Mouse (Mus musculus): ENCODE data around the gene Kcnj6.
"Not testable (repeated sequence)": the region's sequence is repeated elsewhere in the genome, so short reads cannot be mapped to it uniquely, and the experiment has no call there.

Gene Kcnj6

DNA sequence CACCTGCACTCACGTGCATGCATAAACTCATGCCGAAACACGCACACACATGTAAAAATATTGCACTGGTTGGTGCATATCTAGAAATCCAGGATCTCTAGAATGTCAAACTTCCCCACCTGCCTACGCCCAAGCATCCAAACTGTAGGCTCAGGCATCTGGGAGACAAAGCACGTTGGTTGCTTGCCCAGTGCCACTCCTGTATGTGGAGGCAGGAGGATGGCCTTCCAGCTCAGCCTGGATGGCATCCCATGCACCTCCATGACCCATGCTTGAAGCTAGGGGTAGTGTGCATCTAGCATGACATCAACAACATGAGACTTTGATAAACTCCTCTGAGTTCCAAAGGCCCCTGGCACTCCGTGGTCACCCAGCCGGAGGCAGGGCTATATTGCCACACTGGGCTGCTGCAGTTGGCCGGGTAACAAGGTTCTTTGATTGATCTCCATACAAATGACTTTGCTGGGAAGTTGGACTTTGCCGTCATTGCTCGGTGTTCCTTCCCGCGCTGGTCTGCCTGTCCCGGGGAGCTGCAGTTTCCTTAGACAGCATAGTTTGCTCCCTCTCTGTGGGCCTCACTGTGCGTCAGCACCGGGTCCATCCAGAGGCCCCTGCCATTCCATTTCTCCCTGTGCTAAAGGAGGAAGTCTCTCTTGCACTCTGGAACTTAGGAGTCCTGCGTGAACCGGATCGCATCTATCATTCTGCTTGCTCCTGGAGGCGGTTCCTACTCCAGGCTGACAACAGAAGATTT, 144.9 kb downstream of the Kcnj6 start:
- in situ Hi-C loops (cut with MboI, MseI) = no loop called here

DNA sequence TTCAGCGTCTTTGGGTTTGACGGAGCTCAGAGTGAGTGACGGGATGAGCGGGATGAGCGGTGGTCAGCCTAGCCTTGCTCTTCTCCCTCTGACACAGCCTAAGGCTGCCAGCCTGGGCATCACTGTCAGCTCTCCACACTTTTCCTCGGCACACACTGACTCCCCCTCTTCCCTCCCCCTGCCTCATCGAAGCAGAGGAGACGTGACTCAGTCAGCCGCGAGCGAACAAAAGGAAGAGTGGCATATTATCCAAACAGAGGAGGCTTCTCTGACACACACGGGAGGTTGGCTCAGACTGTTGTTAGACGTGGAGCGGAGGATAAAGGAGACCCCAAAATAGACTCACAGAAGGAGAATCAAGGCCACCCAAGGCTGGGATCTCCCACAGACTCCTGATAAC, 147.1 kb downstream of the Kcnj6 start:
- in situ Hi-C loops (cut with MboI, MseI) = no loop called here

DNA sequence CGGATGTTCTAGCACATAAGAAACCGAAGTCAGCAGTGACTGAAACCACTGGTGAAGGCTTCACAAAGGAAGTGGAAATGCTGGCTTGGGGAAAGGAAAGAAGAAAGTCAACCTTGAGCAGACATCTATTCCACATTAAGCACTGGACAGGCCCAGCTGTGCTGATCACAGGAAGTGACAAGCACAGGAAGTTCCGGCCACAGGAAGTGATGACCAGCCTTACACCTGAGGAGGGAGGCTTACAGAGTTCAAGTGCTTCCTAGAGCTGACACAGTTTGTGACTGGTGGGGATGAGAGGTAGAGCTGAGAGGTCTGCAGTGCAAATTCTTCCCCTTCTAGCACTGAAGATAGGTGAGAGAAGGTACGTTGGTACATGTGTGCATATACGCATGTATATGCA, 151.5 kb downstream of the Kcnj6 start:
- in situ Hi-C loops (cut with MboI, MseI) = no loop called here

DNA sequence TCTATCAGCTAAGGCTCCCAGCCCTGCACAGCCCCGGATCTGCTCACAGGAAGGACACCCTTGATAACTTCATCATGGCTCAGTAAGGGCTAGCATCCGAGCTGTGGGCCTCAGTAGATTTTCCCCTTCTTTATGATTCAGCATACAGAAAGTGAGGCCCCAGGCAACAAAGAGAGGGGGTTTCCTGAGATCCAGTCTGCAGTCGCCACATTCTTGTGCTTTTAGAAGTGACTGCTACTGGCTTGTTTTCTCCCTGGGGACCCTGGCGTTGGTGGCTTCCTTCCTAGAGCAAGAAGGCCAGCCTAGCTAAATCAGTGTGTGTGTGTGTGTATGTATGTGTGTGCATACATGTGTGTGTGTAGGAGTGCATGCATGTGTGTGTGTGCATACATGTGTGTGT, 152.7 kb downstream of the Kcnj6 start:
- in situ Hi-C loops (cut with MboI, MseI) = no loop called here

DNA sequence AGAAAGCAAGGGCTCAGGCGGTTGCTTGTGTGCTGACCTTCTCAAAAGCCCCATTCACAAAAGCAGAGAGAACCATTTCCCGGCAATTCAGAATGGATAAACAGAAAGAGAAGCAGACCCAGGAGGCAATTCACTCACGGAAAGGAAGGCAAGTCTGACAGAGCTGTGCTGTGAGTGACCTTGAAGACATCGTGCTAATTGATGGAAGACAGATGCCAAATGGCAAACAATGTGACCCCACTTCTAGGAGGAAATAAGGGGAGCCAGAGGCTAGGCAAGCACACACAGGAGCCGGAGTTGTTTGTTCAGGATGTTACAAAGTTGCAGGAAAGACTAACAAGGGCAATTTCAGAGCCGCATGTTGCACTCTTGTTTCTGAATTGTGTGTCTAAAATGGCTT, 158.1 kb downstream of the Kcnj6 start:
- in situ Hi-C loops (cut with MboI, MseI) = no loop called here

DNA sequence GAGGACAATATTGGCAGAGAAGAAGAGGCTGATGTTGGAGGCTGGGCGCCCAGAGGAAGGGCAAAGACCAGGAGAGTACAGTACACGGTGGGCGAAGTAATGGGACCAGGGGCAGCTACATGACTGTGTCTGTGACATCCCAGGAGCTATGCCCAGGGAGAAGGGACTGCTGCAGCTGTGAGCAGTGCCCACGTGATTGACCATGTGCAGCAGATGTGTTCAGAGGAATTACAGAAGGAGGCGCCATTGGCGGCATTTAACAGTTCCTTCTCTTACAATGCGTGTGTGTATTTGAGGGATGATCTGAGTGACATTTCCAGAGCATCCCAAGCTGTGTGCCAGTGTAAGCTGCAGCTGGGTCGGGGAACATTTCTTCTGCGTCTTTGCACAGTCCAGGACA, 159.6 kb downstream of the Kcnj6 start:
- in situ Hi-C loops (cut with MboI, MseI) = no loop called here

DNA sequence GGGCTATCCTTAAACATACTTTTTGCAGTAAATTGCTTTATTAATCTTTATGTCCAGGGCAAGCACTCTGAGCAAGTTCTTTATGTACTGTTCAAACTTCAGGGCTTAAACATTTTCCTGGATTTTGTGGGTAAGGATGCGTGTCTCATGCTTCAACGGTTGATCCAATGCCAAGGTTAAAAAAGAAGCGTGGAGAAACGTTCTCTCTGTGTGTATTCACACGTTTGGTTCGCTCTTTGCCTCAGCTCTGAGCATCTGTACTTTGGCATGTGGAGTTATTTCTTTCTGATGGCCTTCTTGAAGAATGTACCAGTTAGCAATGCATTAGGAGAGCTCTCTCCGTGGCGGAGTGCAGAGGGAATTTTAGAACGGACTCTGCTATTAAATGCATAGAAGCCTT, 163.0 kb downstream of the Kcnj6 start:
- in situ Hi-C loops (cut with MboI, MseI) = no loop called here

DNA sequence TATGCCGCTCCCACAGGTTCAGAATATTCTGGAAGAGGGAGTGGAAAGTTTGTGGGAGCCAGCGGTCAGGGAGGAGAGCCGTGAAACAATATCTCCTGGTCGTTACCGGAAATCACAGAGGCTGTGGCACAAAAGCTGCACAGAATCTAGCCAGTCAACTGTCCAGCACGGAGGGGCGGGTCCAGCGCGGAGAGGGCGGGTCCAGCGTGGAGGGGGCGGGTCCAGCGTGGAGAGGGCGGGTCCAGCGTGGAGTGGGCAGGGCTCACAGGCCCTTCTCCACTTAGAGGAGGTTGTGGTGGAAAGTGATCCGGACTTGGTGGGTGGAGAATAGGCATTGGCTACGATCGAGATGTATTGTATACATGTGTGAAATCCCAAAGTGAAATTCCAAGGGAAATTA, 169.3 kb downstream of the Kcnj6 start:
- in situ Hi-C loops (cut with MboI, MseI) = no loop called here

DNA sequence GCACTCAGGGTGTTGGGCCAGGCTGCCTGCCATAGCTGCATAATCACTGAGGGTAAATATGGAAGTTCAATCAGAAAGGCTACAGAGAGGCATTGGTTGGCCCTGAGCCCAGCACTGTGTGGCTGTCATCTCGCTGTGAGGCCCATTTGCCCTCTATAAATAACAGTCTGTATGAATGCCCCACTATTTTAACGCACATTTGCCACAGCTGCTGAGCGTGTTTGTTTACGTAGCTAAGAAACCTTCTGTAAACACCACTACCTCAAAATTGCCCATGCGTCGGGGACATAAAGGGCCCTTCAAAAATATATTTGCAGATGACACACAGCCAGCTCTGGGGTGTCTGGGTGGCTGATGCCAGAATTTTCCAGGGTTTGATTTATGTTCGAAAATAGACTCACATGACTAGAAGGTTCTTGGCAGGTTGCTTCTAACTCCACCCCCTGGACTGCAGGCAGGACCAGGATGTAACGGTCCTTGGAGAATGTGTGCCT, 170.4 kb downstream of the Kcnj6 start:
- in situ Hi-C loops (cut with MboI, MseI) = no loop called here

DNA sequence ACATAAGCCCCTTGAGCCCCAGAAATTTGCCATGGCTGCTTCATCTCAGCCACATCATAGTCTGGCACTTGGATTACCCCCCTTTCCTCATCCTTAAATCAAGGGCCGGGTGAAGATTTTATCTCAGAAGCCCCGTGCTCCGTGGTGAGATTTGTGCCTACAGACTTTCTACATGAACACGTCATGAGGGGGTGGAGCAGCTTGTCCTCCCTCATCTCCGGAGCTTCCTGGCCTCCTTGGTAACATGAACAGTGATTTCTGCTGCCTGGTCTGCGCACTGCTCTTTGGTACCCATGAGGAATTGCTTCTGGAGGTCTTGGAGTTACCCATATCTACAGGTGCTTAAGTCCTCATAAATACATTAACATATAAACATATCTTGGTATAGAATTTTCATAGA, 172.2 kb downstream of the Kcnj6 start:
- in situ Hi-C loops (cut with MboI, MseI) = no loop called here

DNA sequence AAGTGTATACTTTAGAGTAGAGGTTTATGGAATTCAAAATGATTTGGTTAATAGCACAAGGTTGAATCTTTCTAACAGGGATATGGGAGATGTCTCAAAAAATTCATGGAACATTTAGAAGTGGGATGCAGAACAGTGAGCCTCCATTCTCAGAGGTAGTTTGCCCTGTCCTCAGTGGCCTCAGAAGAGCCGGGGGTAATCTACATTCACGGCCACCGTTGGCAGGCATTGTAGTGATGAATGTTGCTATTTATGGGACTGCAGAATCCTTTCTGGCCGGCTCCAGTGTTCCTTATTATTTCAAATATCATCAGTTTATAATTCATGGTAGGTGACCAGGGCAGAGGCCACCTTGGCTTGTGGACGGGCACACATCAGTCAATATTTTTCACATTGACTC, 174.9 kb downstream of the Kcnj6 start:
- in situ Hi-C loops (cut with MboI, MseI) = no loop called here

DNA sequence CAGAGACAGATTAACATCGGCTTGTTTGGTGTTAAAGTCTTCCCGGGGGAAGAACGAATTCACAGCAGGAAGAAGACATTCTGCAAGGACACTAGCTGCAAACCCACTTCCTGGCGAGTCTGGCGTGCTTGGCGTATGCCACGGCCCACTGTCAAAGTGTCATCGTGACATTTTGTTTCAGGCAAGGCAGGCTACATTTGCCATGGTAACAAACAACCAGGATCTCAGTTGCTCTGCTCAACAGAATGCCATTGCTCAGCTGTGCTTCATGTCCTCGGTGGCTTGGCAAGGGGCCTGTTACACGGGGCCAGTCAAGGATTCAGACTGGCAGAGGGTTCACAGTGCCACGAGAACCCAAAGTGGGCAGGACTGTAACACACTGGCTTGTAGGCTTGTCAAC, 175.9 kb downstream of the Kcnj6 start:
- in situ Hi-C loops (cut with MboI, MseI) = no loop called here

DNA sequence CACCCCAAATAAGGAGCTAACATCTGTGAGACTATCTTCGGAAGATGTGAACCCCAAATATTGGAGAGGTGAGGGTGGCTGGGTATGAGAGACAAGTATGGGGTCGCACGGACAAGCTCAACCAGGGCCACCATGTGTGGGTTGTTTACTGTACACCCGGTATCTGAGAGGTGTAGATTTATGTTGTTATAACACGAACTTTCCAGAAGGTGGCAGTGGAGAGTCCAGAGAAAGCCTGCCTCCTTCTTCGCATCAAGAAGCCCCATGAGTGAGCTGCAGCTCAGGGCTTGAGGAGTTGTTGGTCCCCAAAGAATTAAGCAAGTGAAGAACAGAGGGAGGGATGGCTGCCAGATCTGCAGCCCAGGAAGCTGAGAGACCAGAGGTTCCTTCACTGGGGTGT, 181.1 kb downstream of the Kcnj6 start:
- in situ Hi-C loops (cut with MboI, MseI) = no loop called here

DNA sequence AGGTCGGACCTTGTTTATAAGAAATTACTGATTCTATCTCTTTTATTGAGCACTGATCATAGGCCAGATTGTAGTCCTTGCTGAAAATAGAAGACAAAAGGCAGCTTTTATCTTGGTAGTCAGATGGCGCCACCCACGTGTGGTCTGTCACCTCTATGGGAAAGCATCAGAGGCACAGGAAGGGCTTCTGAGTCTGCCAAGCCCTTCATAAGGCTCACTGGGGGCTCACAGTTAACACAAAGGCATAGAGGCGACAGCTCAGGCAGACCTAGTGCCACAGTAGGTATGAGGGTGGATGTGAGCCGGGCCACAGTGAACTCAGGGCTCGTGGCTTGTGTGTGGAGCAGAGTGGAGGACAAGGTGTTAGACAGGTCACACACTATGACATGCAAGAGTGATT, 181.6 kb downstream of the Kcnj6 start:
- in situ Hi-C loops (cut with MboI, MseI) = no loop called here

DNA sequence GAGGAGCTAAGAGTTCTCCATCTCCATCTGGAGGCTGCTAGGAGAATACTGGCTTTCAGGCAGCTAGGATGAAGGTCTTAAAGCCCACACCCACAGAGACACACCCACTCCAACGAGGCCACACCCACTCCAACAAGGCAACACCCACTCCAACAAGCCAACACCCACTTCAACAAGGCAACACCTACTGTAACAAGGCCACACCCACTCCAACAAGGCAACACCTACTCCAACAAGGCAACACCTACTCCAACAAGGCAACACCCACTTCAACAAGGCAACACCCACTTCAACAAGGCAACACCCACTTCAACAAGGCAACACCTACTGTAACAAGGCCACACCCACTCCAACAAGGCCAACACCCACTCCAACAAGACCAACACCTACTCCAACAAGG, 188.2 kb downstream of the Kcnj6 start:
- in situ Hi-C loops (cut with MboI, MseI) = not testable (repeated sequence)

DNA sequence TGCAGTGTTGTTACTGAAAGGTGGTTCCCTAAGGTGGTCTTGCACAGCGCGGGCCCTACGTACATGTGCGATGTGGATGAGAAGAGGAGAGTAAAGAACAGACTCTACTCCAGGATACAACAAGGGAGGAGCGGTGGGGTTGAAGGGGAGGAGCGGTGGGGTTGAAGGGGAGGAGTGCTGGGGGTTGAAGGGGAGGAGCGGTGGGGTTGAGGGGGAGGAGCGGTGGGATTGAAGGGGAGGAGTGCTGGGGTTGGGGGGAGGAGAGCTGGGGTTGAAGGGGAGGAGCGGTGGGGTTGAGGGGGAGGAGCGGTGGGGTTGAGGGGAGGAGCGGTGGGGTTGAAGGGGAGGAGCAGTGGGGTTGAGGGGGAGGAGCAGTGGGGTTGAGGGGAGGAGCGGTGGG, 199.3 kb downstream of the Kcnj6 start:
- in situ Hi-C loops (cut with MboI, MseI) = no loop called here

DNA sequence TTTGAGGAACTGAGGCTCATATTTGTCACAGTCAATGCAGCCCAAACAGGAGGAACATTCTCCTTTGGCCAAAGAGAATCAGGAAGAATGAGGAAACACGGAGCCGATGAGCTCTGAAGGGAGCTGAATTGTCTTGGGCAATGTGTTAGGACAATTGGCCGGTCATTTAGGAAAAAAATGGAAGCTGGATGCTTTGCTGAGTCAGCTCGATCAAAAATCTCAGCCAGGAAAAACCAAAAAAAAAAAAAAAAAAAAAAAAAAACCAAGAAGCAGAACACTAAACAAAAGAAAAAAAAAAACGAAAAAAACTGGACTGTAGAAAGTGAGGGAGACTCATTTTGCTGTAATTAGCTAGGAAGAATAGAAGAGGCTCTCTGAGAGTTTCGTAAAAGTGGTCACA, 200.1 kb downstream of the Kcnj6 start:
- in situ Hi-C loops (cut with MboI, MseI) = no loop called here

DNA sequence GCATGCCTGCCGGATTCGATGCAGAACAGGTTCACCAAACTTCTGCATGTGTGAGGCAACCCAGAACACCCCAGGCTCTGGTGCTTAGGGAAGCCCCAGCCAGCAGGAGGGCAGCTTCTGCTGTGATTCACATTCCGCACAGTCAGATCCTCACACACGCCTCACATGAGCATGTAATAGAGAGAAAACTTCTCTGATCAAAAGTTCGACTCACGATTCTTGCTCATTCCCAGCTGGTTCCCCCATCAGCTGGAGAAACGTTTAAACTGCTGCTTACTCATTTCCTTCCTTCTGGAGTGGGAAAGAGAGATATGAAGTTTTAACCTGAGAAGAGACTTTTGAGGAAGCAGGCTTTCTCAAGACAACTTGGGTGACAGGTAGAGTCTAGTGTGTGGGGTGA, 204.5 kb downstream of the Kcnj6 start:
- in situ Hi-C loops (cut with MboI, MseI) = no loop called here

DNA sequence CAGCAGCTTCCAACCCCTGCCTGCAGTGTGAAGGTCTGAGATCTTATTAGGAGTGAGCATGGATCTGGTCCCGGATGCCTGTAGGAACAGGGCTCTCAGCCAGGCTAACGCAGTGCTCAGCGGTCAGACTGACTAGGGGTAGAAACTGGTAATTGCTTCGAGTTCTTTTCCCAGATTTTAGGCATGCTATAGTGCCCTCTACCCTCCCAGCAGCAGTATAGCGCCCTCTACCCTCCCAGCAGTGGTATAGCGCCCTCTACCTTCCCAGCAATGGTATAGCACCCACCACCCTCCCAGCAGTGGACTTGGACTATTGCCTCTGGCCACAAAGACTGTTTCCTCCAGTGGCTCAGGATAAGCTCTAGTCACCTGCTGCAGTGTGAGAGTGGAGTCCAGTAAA, 207.5 kb downstream of the Kcnj6 start:
- in situ Hi-C loops (cut with MboI, MseI) = no loop called here

DNA sequence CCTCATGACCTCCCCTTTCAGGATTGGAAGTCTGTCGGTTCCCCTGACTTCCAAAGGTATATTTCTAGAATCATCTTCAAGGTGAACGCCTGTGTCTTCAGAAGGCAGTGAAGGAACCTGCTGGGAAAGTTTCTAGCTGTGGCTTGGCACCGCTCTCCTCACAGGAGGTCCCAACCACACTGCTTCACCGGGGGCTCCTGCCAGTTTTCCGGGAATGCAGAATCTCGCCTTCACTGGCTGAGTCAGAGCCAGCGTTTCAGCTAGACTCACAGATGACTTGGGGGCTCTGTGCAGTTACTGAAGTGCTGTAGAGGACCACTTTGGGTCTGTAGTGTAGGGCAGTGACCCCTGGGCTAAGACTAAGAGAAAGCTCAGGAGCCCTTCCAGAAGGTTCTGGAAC, 208.8 kb downstream of the Kcnj6 start:
- in situ Hi-C loops (cut with MboI, MseI) = no loop called here

DNA sequence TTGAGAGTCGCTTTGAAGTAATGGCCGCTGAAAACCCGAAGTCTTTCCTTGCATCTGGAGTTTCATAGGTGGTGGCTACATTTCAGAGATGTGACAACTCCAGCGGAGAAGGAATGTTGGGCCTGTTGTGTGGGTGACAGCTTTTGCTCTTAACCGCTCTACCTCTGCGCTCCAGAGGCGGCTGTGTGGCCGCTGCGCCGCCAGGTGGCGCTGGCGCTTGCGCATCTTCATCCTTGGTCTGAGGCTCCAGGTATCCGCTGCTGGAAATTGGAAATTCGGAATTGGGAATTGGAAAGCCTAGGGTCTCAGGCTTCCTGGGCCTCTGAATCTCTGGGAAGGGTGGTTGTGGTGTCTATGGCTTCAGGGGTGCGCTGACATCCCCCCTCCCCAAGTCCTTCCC, 209.3 kb downstream of the Kcnj6 start:
- in situ Hi-C loops (cut with MboI, MseI) = no loop called here

DNA sequence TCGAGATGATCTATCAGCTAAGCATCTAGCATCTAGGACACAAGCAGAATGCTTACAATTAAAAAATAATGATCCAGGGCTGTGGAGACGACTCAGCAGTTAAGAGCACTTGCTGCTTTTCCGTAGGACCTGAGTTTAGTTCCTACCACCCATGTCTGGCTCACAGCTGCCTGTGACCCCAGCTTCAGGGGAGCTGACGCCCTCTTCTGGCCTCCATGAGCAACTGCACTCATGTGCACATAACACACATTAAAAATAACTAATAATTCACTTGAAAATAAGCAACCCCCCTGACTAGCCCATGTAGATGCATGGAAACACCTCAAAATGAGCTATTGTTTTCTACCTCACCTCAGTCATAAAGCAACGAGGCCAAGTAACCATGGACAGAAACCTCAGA, 211.6 kb downstream of the Kcnj6 start:
- in situ Hi-C loops (cut with MboI, MseI) = no loop called here

DNA sequence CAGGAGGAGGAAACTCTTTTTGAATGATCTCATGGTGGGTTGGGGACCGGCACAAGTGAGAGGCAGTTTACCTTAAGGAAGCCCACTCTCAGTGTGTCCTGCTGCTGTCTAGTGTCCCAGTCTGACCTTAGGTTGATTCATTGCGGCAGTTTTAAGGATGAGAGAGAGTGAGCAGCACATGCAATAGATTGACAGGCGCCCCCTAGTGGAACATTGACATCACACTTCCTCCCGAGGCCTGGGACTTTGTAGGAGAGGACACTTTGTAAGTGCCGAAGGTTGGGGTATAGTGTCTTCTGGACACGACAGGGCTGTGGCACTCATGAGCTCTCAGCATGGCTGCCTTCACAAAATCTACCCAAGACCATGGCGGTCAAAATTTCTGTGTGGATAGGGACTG, 213.8 kb downstream of the Kcnj6 start:
- in situ Hi-C loops (cut with MboI, MseI) = no loop called here
